Mouse (Mus musculus) hindbrain, postnatal 0 days (tissue): ENCODE measurements around the gene Tmem182. TPM values are rescaled to one million over a fixed set of nuclear protein-coding genes. Genes with fewer than 3 reads are reported as not detected.
A peak's percentile ranks its signal among the peaks of the same experiment; 100 is the strongest.

ENCODE experiments used
- ATAC-seq: fragments of 200-750 bp; cut with Nextera tagmentation; 2 replicates; pipeline ENCODE4 v1.8.0; 2017; ENCODE audit warnings: mild to moderate bottlenecking, moderate TSS enrichment, moderate library complexity
- DNase-seq: peaks from one replicate; pipeline ENCODE4 v3.0.0-alpha.2; 2015; ENCODE audit warnings: low spot score
- H3K27ac ChIP-seq: fragments of 300-500 bp; sonication (generic); 2 replicates; pipeline ENCODE4 v1.5.1; 2014; ENCODE audit warnings: mild to moderate bottlenecking
- H3K27me3 ChIP-seq: fragments of 300-500 bp; sonication (generic); 2 replicates; pipeline ENCODE4 v1.6.1; 2014; ENCODE audit warnings: low read length, mixed read lengths; ENCODE audit not compliant: insufficient read depth
- H3K36me3 ChIP-seq: fragments of 300-500 bp; sonication (generic); 2 replicates; pipeline ENCODE4 v1.6.1; 2014; ENCODE audit warnings: low read length, mixed read lengths; ENCODE audit not compliant: insufficient read depth
- H3K4me1 ChIP-seq: fragments of 300-500 bp; sonication (generic); 2 replicates; pipeline ENCODE4 v1.6.1; 2014; ENCODE audit warnings: antibody characterized with exemption, low read length, mixed read lengths; ENCODE audit not compliant: insufficient read depth
- H3K4me2 ChIP-seq: fragments of 300-500 bp; sonication (generic); 2 replicates; pipeline ENCODE4 v1.6.1; 2014; ENCODE audit warnings: low read depth, mild to moderate bottlenecking, low read length, moderate library complexity, mixed read lengths
- H3K4me3 ChIP-seq: fragments of 300-500 bp; sonication (generic); 2 replicates; pipeline ENCODE4 v1.5.1; 2014; ENCODE audit warnings: low read length
- H3K9ac ChIP-seq: fragments of 300-500 bp; sonication (generic); replicated peaks from 2 replicates; pipeline ENCODE4 v1.6.1; 2014; ENCODE audit warnings: mild to moderate bottlenecking, low read length, moderate library complexity, mixed read lengths
- H3K9me3 ChIP-seq: fragments of 300-500 bp; sonication (generic); 2 replicates; pipeline ENCODE4 v1.6.1; 2016; ENCODE audit warnings: low read length, mixed read lengths
- CTCF ChIP-seq: IDR thresholded peaks from 2 replicates; pipeline ENCODE4 v1.5.1; 2016; ENCODE audit warnings: antibody characterized with exemption, control low read depth, low read depth
- WGBS: fragments of 180-500 bp; shearing (Covaris S2); extraction: QIAGEN DNeasy Blood & Tissue Kit; methylation state at CpG from one replicate; pipeline ENCODE4 v1.1.7; 2014; 5-methylcytosine and 5-hydroxymethylcytosine counted together
- polyA plus RNA-seq: library from polyadenylated mRNA; unstranded; fragments of >200 nt; fragmentation: Nextera tagmentation; extraction: Ambion mirVana; gene quantifications from 2 replicates; pipeline ENCODE4 v1.2.1, GENCODE M21; 2015
- total RNA-seq: library from RNA; depleted of rRNA; stranded (reverse); fragments of >200 nt; gene quantifications from 2 replicates; pipeline ENCODE4 v1.2.3, GENCODE M21; 2014

Tmem182 gene
- total and polyA plus RNA-seq, 2 experiments from 2014 or later: 0.05 to 0.31 TPM

DNA sequence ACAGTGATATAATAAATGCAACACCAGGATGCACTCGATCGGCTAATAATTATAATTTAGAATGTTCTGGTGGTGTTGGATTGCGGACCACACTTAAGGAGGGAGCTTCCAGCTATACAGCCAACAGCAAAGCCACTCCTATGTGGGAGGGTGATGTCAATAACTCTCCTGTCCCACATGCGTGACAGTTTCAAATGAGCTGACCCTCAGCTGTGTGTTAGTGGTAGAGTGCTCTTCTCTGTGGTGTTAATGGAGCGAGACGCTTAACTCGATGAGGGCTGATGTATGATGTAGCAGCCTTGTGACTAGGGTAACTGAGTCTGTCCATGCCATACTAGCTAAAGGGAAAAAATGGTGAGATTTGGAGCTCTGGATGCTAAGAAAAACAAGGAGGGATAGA, 22.0 kb upstream of the Tmem182 start:
- H3K27me3 ChIP-seq: no peaks in the 10 kb centered on the region
- no peak overlapping the region for H3K9ac ChIP-seq
- no peaks in the 10 kb centered on the region for H3K4me1 ChIP-seq
- DNase-seq (no peak), ATAC-seq (no peak)
- H3K9me3 ChIP-seq: peaks cover 6% of the 10 kb centered on the region; the same call in 1 of the 2 replicates
- H3K4me3 ChIP-seq: no peak overlapping the region
- no peak for TF ChIP-seq CTCF
- 92% methylated on average over 7 of the region's 7 CpGs for WGBS
- no peak overlapping the region for H3K27ac ChIP-seq
- H3K4me2 ChIP-seq: no peak overlapping the region
- peaks cover 24% of the 10 kb centered on the region; the same call in 1 of the 2 replicates for H3K36me3 ChIP-seq

DNA sequence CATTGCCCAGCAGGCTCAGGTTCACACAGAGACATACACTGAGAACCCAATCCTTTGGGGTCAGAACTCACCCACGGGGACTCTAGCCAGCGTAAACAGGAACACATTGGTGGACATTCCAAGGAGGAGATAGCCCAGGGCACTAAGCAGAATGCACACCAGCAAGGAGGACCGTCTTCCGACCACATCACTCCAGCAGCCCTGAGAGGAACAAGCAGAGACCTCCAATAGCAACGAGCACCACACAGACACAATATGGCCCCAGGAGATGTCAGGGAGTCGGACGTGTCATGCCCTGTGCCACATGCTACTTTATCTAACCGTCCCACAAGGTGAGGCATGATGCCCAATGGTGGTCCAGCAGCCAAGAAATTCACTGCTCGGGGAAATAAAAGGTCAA, 21.1 kb upstream of the Tmem182 start:
- Histone ChIP-seq H3K27ac (no peak overlapping the region), H3K9ac (no peak overlapping the region), H3K36me3 (peaks cover 19% of the 10 kb centered on the region; the same call in 1 of the 2 replicates), H3K4me3 (no peak overlapping the region), H3K9me3 (no peaks in the 10 kb centered on the region), H3K27me3 (no peaks in the 10 kb centered on the region), H3K4me1 (no peaks in the 10 kb centered on the region), H3K4me2 (no peak overlapping the region)
- whole genome bisulfite sequencing: 93% methylated on average over 9 of the region's 9 CpGs
- DNase-seq (no peak), ATAC-seq (no peak)
- TF ChIP-seq CTCF: no peak

GRCm38 (mm10) chr1:40785876-40786445, 19.4 kb upstream of the Tmem182 start:
- Histone ChIP-seq H3K9me3 (no peaks in the 10 kb centered on the region), H3K36me3 (0 out of 2 replicates have a peak, but pooled peaks cover 6% of the 10 kb centered on the region), H3K4me1 (peaks cover under 1% of the 10 kb centered on the region; the same call in 1 of the 2 replicates), H3K9ac (no peak overlapping the region), H3K4me2 (no peak overlapping the region), H3K27me3 (no peaks in the 10 kb centered on the region), H3K4me3 (no peak overlapping the region), H3K27ac (no peak overlapping the region)
- no peak for TF ChIP-seq CTCF
- WGBS: 87% methylated on average over 11 of the region's 11 CpGs
- DNase-seq: no peak
- ATAC-seq: no peak

DNA sequence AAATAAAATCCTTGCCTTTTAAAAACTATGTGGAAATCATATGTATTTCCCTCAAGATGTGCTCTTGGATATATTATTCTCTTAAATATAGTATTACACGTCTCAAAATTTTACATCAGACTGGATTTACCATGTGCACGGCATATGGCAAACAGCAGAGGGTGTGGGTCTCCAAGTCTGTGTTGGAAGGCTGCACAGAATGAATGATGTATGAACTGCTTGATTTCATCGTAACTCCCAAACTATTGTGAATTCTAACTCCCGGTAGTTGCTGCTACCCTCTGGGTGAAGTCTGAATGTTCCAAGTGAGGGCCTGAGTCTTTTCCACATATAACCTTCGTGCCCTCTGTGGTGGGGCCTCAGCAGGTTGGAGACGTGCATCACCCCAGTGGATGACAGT, 16.4 kb upstream of the Tmem182 start:
- Histone ChIP-seq H3K9ac (no peak overlapping the region), H3K4me3 (no peak overlapping the region), H3K27ac (no peak overlapping the region), H3K4me1 (peaks cover 4% of the 10 kb centered on the region; the same call in 1 of the 2 replicates), H3K9me3 (no peaks in the 10 kb centered on the region), H3K36me3 (no peaks in the 10 kb centered on the region), H3K4me2 (no peak overlapping the region), H3K27me3 (no peaks in the 10 kb centered on the region)
- no peak for TF ChIP-seq CTCF
- WGBS: 73% methylated on average over 6 of the region's 6 CpGs
- DNase-seq (no peak), ATAC-seq (no peak)

- peak; percentile 44 for ATAC-seq
- 13% methylated on average over 5 of the region's 5 CpGs for WGBS
- H3K9me3 ChIP-seq: no peaks in the 10 kb centered on the region
- H3K4me1 ChIP-seq: peaks cover 4% of the 10 kb centered on the region; the same call in 1 of the 2 replicates
- no peaks in the 10 kb centered on the region for H3K36me3 ChIP-seq
- no peaks in the 10 kb centered on the region for H3K27me3 ChIP-seq
- TF ChIP-seq CTCF: no peak
- DNase-seq: peak; percentile 39
- peak overlapping the region; percentile 68 for H3K4me2 ChIP-seq
- H3K4me3 ChIP-seq: peak overlapping the region; percentile 58
- H3K9ac ChIP-seq: peak overlapping the region; percentile 43; the same call in 1 of the 2 replicates
- H3K27ac ChIP-seq: no peak overlapping the region
Measured at GRCm38 (mm10) chr1:40789666-40790233, 15.7 kb upstream of the Tmem182 start.

- H3K4me2 ChIP-seq: peak within 1 kb of the TSS; percentile 68
- H3K27me3 ChIP-seq: no peaks in the 10 kb centered on the region
- peaks cover 4% of the 10 kb centered on the region; the same call in 1 of the 2 replicates for H3K4me1 ChIP-seq
- peak; percentile 94 for DNase-seq
- peak within 1 kb of the TSS; percentile 43 for H3K9ac ChIP-seq
- 5% methylated on average over 38 of the region's 38 CpGs for WGBS
- peak within 1 kb of the TSS; percentile 58 for H3K4me3 ChIP-seq
- H3K27ac ChIP-seq: peak within 1 kb of the TSS; percentile 36; the same call in 1 of the 2 replicates
- no peaks in the 10 kb centered on the region for H3K9me3 ChIP-seq
- H3K36me3 ChIP-seq: no peaks in the 10 kb centered on the region
- ATAC-seq: peak; percentile 97
- TF ChIP-seq CTCF: no peak
Measured at GRCm38 (mm10) chr1:40790324-40791141, 14.9 kb upstream of the Tmem182 start, which contains the start of gene Mfsd9. TSS of gene Mfsd9 (minus strand) at chr1:40790687.
